Mouse (Mus musculus): Measurements from ENCODE around the gene Klra2.
"Not testable (repeated sequence)": the region's sequence is repeated elsewhere in the genome, so short reads cannot be mapped to it uniquely, and the experiment has no call there.

Klra2 gene

GRCm38 (mm10) chr6:131247206-131247605, at the start of gene Klra2:
Klra2 (minus strand) TSS chr6:131247362.
- DNase-seq (ENCODE audit: low spot score in 2 of 2) = no peak

- no peak for DNase-seq (ENCODE audit: low spot score in 2 of 2)
These were observed 47.4 kb upstream of the Klra2 start for GRCm38 (mm10) chr6:131294435-131295112.

GRCm38 (mm10) chr6:131293916-131294315, 46.8 kb upstream of the Klra2 start:
- DNase-seq (ENCODE audit: low spot score in 2 of 2) = no peak

GRCm38 (mm10) chr6:131292991-131293788, 46.0 kb upstream of the Klra2 start, which contains the start of gene Magohb:
Magohb (minus strand) TSS chr6:131293244.
- DNase-seq (ENCODE audit: low spot score in 2 of 2) = peak; percentile 35 to 82

- no peak for DNase-seq (ENCODE audit: low spot score in 2 of 2)
These were observed 45.3 kb upstream of the Klra2 start for GRCm38 (mm10) chr6:131292276-131292990.

GRCm38 (mm10) chr6:131290430-131290829, 43.3 kb upstream of the Klra2 start:
- peak in 1 of 2 experiments; percentile 5 for DNase-seq (ENCODE audit: low spot score in 2 of 2)

GRCm38 (mm10) chr6:131278160-131278559, 31.0 kb upstream of the Klra2 start:
- DNase-seq (ENCODE audit: low spot score in 2 of 2) = not testable (repeated sequence)

- DNase-seq (ENCODE audit: low spot score in 2 of 2) = no peak
These were observed 29.5 kb upstream of the Klra2 start for GRCm38 (mm10) chr6:131276659-131277058.

GRCm38 (mm10) chr6:131272311-131272710, 25.1 kb upstream of the Klra2 start:
- no peak for DNase-seq (ENCODE audit: low spot score in 2 of 2)

GRCm38 (mm10) chr6:131270312-131270711, 23.1 kb upstream of the Klra2 start:
- no peak for DNase-seq (ENCODE audit: low spot score in 2 of 2)

GRCm38 (mm10) chr6:131269599-131269998, 22.4 kb upstream of the Klra2 start:
- no peak for DNase-seq (ENCODE audit: low spot score in 2 of 2)

GRCm38 (mm10) chr6:131264175-131264574, 17.0 kb upstream of the Klra2 start:
- DNase-seq (ENCODE audit: low spot score in 2 of 2) = no peak

- no peak for DNase-seq (ENCODE audit: low spot score in 2 of 2)
These were observed 15.6 kb upstream of the Klra2 start for GRCm38 (mm10) chr6:131262778-131263177.

GRCm38 (mm10) chr6:131262009-131262408, 14.8 kb upstream of the Klra2 start:
- no peak for DNase-seq (ENCODE audit: low spot score in 2 of 2)

- no peak for DNase-seq (ENCODE audit: low spot score in 2 of 2)
These were observed 2.1 kb downstream of the Klra2 start for GRCm38 (mm10) chr6:131245081-131245480.

Data from left cerebral cortex, adult 9 months (tissue).